Mouse (Mus musculus): Measurements from ENCODE around the gene Anapc16. TPM values are rescaled to one million over a fixed set of nuclear protein-coding genes. Genes with fewer than 3 reads are reported as not detected.
"Not testable (repeated sequence)": the region's sequence is repeated elsewhere in the genome, so short reads cannot be mapped to it uniquely, and the experiment has no call there.

The Anapc16 gene
- polyA plus RNA-seq, 1 experiment from 2014 or later = 118 TPM

DNA sequence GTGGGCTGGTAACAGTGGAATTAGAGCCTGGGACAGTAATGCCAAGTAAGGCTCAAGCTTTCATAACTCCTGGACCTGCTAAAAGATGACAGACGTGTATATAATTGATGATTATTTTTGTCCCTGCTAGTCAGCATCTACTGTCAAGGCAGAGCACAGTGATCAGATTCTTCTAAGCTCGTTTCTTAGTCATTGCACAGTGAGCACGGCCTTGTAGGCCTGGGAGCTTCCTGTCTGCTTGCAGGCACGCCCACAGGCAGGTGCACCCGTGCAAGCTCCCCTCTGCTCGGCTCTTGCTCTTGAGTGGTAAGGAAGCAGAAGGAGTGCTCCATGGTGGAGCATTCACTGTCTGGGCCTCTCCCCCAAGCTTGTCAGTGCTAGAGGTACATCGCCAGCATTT lies 25.2 kb upstream of the Anapc16 start:
- H3K4me3 ChIP-seq = no peak overlapping the region
- peaks cover 58% of the 10 kb centered on the region for H3K4me1 ChIP-seq (replicated peaks)
- 0 out of 2 replicates have a peak overlapping the region, but pooled peaks have one; percentile 2 for H3K9ac ChIP-seq
- H3K27me3 ChIP-seq = no peaks in the 10 kb centered on the region
- H3K36me3 ChIP-seq = no peaks in the 10 kb centered on the region
- no peak for ATAC-seq (ENCODE audit: low read depth)
- WGBS = 82% methylated on average over 7 of the region's 7 CpGs
- H3K9me3 ChIP-seq = no peaks in the 10 kb centered on the region
- no peak overlapping the region for H3K4me2 ChIP-seq
- H3K27ac ChIP-seq (replicated peaks) = peak overlapping the region; percentile 63

DNA sequence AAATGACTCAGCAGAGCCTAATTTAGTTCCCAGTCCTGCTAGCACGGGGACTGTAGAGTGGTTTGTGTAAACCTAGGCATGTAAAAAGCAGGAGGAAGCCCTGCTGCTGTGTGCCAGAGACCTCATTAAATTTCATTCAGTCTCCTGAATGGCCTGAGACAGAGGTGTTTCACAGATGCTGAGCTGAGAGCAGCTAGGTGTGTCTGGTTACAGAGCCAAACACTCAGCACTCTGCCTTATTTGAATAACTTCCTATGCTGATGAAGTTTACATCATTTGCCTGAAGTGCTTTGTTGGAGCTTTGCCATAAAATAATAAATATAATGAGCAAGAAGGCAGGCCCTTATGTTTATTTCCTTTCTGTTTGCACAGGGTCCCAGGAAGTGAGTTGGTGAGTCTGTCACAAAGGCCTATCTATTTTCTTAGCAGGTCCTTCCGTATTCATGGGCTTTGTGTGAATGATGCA lies 24.7 kb upstream of the Anapc16 start:
- H3K4me3 ChIP-seq = no peak overlapping the region
- H3K4me1 ChIP-seq (replicated peaks) = peaks cover 53% of the 10 kb centered on the region
- H3K27ac ChIP-seq (replicated peaks) = peak overlapping the region; percentile 63
- H3K4me2 ChIP-seq = no peak overlapping the region
- no peaks in the 10 kb centered on the region for H3K9me3 ChIP-seq
- 47% methylated on average over 2 of the region's 2 CpGs for WGBS
- no peaks in the 10 kb centered on the region for H3K27me3 ChIP-seq
- H3K36me3 ChIP-seq = 0 out of 2 replicates have a peak, but pooled peaks cover 2% of the 10 kb centered on the region
- ATAC-seq (ENCODE audit: low read depth) = no peak
- H3K9ac ChIP-seq = no peak overlapping the region

DNA sequence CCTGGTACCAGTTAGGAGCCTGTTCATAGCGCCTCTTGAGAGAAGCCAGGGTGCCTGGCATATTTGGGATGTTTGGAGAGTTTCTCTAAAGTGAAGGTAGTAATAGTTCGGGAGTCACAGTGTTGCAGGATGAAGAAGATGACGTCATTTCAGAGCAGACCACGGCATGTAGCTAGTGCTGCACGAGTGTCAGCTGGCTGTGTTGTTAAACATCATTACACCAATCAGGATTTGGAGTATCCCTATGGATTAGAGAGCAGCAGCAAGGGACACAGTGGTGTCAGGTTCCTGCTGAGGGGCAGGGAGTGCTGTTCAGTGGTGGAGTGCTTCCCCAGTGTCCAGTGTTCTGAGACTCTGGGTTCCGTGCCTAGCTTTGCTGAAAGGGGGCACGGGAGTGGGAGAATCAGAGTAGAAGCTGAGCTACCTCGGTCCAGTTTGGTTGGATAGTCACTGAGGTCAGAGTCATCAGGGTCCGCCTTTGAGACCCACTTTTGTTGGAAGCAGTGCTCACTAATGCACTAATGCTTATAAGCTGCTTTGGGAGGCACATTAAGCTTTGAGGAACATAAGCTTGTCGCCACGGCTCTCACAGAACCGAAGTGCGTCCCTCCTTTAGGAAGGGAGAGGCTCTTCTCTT lies 23.9 kb upstream of the Anapc16 start:
- peak overlapping the region; percentile 22; the same call in 1 of the 2 replicates for H3K9ac ChIP-seq
- 0 out of 2 replicates have a peak, but pooled peaks cover 10% of the 10 kb centered on the region for H3K36me3 ChIP-seq
- peak overlapping the region; percentile 63 for H3K27ac ChIP-seq (replicated peaks)
- ATAC-seq (ENCODE audit: low read depth) = no peak; the same call in 1 of the 2 replicates
- no peaks in the 10 kb centered on the region for H3K9me3 ChIP-seq
- H3K4me3 ChIP-seq = no peak overlapping the region
- H3K27me3 ChIP-seq = no peaks in the 10 kb centered on the region
- H3K4me1 ChIP-seq (replicated peaks) = peaks cover 45% of the 10 kb centered on the region
- WGBS = 65% methylated on average over 13 of the region's 13 CpGs
- H3K4me2 ChIP-seq = no peak overlapping the region

DNA sequence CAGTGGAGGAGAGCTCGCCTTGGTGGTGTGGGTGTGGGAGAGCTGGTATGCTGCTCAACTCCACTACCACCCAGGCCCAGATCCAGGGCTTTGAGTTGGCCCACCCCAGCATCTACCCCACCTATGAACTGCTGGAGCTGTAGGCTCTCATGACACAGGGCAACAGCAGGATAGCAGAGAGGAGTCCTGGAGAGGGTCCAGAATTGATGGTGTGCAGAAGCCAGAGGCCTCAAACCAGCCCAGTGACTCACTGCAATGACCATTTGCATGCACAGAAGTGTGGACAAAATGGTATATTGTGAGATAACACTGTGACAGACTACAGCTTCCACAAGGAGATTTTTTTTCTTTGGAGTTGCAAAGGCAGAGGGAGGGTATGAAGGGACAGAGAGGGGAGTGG lies 20.8 kb upstream of the Anapc16 start:
- Histone ChIP-seq H3K36me3 (peaks cover 17% of the 10 kb centered on the region; the same call in 1 of the 2 replicates), H3K27ac (replicated peaks) (no peak overlapping the region), H3K27me3 (no peaks in the 10 kb centered on the region), H3K4me2 (no peak overlapping the region), H3K9ac (no peak overlapping the region), H3K4me1 (replicated peaks) (peaks cover 35% of the 10 kb centered on the region), H3K9me3 (no peaks in the 10 kb centered on the region), H3K4me3 (no peak overlapping the region)
- WGBS = 86% methylated on average over 1 of the region's 1 CpGs
- ATAC-seq (ENCODE audit: low read depth) = no peak

DNA sequence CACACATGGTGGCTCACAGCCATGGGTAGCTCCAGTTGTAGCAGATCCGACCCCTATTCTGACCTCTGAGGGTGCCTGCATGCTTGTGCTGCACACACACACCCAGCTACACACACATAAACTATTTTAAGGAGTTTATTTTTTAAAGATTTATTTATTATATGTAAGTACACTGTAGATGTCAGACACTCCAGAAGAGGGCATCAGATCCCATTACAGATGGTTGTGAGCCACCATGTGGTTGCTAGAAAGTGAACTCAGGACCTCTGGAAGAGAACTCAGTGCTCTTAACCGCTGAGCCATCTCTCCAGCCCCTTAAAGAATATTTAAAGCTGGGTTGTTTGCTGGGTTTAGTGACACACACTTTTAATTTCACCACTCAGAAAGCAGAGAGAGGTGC lies 16.4 kb upstream of the Anapc16 start:
- no peak overlapping the region; the same call in 1 of the 2 replicates for H3K27ac ChIP-seq (replicated peaks)
- no peaks in the 10 kb centered on the region for H3K9me3 ChIP-seq
- 88% methylated on average over 2 of the region's 2 CpGs for WGBS
- no peak overlapping the region for H3K4me3 ChIP-seq
- no peak for ATAC-seq (ENCODE audit: low read depth)
- H3K9ac ChIP-seq = no peak overlapping the region
- no peak overlapping the region for H3K4me2 ChIP-seq
- no peaks in the 10 kb centered on the region for H3K27me3 ChIP-seq
- H3K4me1 ChIP-seq (replicated peaks) = no peaks in the 10 kb centered on the region
- H3K36me3 ChIP-seq = peaks cover 51% of the 10 kb centered on the region

DNA sequence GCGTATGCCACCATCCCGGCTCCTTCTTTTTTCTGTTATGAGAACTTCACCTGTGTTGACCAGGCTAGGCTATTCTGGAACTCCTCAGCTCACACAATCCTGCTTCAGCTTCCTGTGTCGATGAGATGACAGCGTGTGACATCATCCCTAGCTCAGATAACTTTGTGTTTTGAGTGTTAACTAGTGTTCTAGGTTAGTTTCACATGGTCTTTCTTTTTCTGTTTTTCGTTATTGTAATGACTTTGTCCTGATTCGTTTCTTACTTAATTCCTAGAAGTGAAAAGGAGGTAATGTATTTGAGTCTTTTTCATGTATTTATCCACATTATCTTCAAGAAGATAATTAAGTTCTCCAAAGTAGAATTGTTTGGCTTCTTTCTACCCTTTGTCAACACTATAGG lies 13.3 kb upstream of the Anapc16 start:
- Histone ChIP-seq H3K27me3 (no peaks in the 10 kb centered on the region), H3K27ac (replicated peaks) (no peak overlapping the region), H3K4me3 (no peak overlapping the region), H3K9ac (no peak overlapping the region), H3K4me1 (replicated peaks) (no peaks in the 10 kb centered on the region), H3K4me2 (no peak overlapping the region), H3K9me3 (no peaks in the 10 kb centered on the region), H3K36me3 (peaks cover 49% of the 10 kb centered on the region)
- 95% methylated on average over 6 of the region's 6 CpGs for WGBS
- ATAC-seq (ENCODE audit: low read depth) = no peak

DNA sequence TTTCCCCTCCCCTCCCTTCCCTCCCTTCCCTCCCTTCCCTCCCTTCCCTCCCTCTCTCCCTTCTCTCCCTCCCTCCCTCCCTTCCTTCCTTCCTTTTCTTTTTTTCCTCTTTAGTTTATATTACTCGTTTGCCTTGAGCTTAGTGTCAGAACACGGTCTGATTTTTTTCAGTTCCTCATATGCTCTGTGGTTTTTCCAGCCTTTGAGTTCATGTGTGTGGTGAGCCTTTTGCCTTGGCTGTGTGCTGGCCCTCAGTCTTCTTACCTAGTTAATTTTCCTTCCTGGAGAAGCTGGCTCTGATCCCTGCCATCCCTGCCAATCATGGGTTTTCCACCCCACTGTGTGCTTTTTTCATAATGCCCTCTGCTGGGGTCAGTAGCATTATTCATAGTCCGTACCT lies 6.2 kb upstream of the Anapc16 start:
- Histone ChIP-seq H3K4me1 (replicated peaks) (peaks cover 2% of the 10 kb centered on the region; the same call in 1 of the 2 replicates), H3K36me3 (peaks cover 30% of the 10 kb centered on the region), H3K4me2 (no peak overlapping the region), H3K9me3 (no peaks in the 10 kb centered on the region), H3K9ac (no peak overlapping the region), H3K27me3 (no peaks in the 10 kb centered on the region), H3K27ac (replicated peaks) (no peak overlapping the region), H3K4me3 (no peak overlapping the region)
- WGBS = 91% methylated on average over 3 of the region's 3 CpGs
- no peak for ATAC-seq (ENCODE audit: low read depth)

DNA sequence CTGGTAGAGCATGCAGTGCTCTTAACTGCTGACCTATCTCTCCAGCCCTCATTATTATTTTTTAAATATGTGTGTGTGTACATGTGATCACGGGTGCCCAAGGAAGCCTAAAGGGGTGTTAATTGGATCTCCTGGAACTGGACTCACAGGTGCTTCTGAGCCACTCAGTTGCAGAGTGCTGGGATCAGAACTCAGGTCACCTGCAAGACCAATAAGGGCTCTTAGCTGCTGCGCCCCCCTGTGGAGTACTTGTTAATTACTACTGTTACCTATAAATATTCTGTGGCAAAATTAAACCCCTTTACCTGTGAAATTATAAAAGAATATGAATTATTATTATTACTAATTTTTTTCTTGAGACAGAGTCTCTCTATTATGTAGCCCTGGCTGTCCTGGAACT lies 2.3 kb upstream of the Anapc16 start:
- Histone ChIP-seq H3K4me1 (replicated peaks) (peaks cover 23% of the 10 kb centered on the region), H3K27ac (replicated peaks) (no peak overlapping the region), H3K36me3 (peaks cover 16% of the 10 kb centered on the region), H3K27me3 (no peaks in the 10 kb centered on the region), H3K4me3 (no peak overlapping the region), H3K4me2 (no peak overlapping the region), H3K9me3 (no peaks in the 10 kb centered on the region), H3K9ac (no peak overlapping the region)
- no peak for ATAC-seq (ENCODE audit: low read depth)
- WGBS = 58% methylated on average over 2 of the region's 2 CpGs

DNA sequence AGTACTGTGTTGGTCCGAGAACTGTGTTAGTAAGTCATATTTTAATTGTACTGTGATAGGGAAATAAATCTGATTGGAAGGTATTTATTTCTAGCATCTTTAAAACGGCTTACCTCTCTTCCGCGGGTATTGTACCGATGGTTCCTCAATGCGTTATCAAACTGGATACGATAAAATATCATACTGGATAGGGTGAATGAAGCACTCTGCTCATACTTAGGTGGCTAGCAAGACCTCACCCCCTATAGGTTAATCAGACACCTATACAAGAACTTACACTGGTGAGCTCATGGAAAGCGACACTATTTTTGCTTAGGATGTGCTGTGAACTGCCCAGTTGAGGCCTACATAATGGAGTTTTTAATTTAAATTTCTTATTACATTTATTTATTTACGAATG lies 912 bp upstream of the Anapc16 start:
- peak overlapping the region; percentile 98 for H3K27ac ChIP-seq (replicated peaks)
- 78% methylated on average over 9 of the region's 9 CpGs for WGBS
- no peaks in the 10 kb centered on the region for H3K9me3 ChIP-seq
- no peaks in the 10 kb centered on the region for H3K27me3 ChIP-seq
- H3K36me3 ChIP-seq = peaks cover 13% of the 10 kb centered on the region
- H3K4me3 ChIP-seq = peak overlapping the region; percentile 70
- ATAC-seq (ENCODE audit: low read depth) = no peak
- H3K4me2 ChIP-seq = peak overlapping the region; percentile 81
- H3K9ac ChIP-seq = peak overlapping the region; percentile 75
- peaks cover 23% of the 10 kb centered on the region for H3K4me1 ChIP-seq (replicated peaks)

DNA sequence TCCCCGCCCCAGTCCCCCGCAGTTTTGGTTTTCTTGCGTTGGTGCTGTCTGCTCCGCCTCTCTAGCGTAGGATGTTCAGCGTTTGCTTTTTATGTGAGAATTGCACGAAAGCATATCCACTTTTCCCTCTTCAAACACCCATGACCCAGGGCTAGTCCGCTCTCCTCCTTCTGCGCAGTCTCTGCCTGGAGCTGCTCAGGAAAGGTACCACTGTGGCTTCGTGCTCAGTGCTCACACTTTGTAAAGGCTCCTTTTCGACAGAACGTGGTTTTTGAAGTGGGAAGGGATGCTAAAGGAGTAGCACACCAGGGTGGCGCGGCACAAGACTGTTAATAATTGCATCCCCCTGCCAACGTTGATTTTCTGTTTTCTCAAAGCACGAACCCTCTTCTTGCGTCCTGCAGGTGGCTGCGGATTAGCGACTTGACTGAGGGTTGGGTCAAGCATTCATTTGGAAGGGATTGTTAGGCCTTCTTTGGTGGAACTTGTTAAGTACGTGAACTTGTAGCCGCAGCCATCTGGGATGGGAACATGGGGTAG lies 348 bp upstream of the Anapc16 start:
- Histone ChIP-seq H3K9me3 (no peaks in the 10 kb centered on the region), H3K27me3 (no peaks in the 10 kb centered on the region), H3K36me3 (peaks cover 8% of the 10 kb centered on the region), H3K4me3 (peak overlapping the region; percentile 70), H3K9ac (peak overlapping the region; percentile 75), H3K4me1 (replicated peaks) (peaks cover 23% of the 10 kb centered on the region), H3K4me2 (peak overlapping the region; percentile 81), H3K27ac (replicated peaks) (peak overlapping the region; percentile 98)
- peak; percentile 82 for ATAC-seq (ENCODE audit: low read depth)
- WGBS = 1% methylated on average over 21 of the region's 21 CpGs

DNA sequence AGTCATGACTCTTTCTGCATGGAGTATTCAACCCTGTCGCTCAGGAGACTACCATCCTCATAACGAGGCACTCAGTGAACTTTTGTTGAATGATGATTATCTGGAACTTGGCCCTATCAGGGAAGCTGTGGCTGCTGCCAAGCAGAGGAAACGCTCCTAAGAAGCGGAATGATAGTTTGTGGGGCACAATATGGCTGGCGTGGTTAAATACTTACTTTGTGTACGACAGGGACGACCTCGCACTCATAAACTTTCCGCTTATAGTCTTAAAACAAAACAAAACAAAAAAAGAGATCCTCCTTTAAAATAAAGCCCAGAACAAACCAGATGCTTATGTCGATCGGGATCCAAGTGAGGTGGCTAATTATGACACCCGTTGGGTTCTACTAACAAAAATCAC lies 732 bp downstream of the Anapc16 start:
- H3K4me1 ChIP-seq (replicated peaks) = peaks cover 23% of the 10 kb centered on the region
- H3K4me2 ChIP-seq = peak overlapping the region; percentile 81
- ATAC-seq (ENCODE audit: low read depth) = no peak
- peak overlapping the region; percentile 75 for H3K9ac ChIP-seq
- H3K36me3 ChIP-seq = no peaks in the 10 kb centered on the region; the same call in 1 of the 2 replicates
- H3K27ac ChIP-seq (replicated peaks) = peak overlapping the region; percentile 98
- H3K27me3 ChIP-seq = no peaks in the 10 kb centered on the region
- peak overlapping the region; percentile 70 for H3K4me3 ChIP-seq
- no peaks in the 10 kb centered on the region for H3K9me3 ChIP-seq
- WGBS = 3% methylated on average over 12 of the region's 12 CpGs

DNA sequence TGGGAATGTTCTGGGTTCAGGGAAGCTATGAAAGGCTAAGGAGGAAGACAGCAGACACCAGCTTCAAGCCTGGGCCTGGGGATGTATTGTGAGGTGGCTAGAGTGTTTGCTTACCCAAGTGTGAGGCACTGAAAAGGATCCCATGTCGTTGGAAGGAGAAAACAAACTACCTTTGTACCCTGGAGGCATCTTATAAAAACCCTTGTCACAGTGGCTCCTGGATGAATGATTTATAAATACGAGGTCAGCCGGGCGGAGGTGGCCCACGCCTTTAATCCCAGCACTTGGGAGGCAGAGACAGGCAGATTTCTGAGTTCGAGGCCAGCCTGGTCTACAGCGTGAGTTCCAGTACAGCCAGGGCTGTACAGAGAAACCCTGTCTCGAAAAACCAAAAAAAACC lies 1.3 kb downstream of the Anapc16 start:
- Histone ChIP-seq H3K4me3 (peak overlapping the region; percentile 70), H3K9ac (peak overlapping the region; percentile 75), H3K4me1 (replicated peaks) (peaks cover 23% of the 10 kb centered on the region), H3K4me2 (peak overlapping the region; percentile 81)
- 78% methylated on average over 8 of the region's 8 CpGs for WGBS
- H3K27ac ChIP-seq (replicated peaks); ATAC-seq (ENCODE audit: low read depth); H3K36me3 ChIP-seq; H3K27me3 ChIP-seq; H3K9me3 ChIP-seq: not testable (repeated sequence)

Data from neural tube, embryonic 13.5 days (tissue).